Mouse (Mus musculus) hematopoietic stem cell, adult 5-6 weeks (primary cell): Measurements from ENCODE around the gene Sdk1. TPM values are rescaled to one million over a fixed set of nuclear protein-coding genes. Genes with fewer than 3 reads are reported as not detected.

Source experiments
- ATAC-seq, 2 experiments: fragments of 125-278 bp in 1 of 2; replicated peaks in 1 of 2; 2 replicates each; pipeline ENCODE4 v1.8.0; 2016 to 2017; ENCODE audit warnings: inconsistent platforms in 2 of 2, mild to moderate bottlenecking in 2 of 2, moderate number of reproducible peaks in 2 of 2, low read depth in 1 of 2, moderate TSS enrichment in 1 of 2; ENCODE audit not compliant: low FRiP score in 2 of 2, poor library complexity in 2 of 2, severe bottlenecking in 2 of 2, insufficient read depth in 1 of 2, low TSS enrichment in 1 of 2
- total RNA-seq: library from RNA; stranded (forward); fragments of 172-1452, 232-1000 nt; gene quantifications from 2 replicates; pipeline ENCODE4 v1.2.3, GENCODE M21; 2017

Sdk1 gene
- total RNA-seq, 1 experiment from 2014 or later, result 1.1 TPM

GRCm38 (mm10) chr5:141980746-141981145, 739.5 kb downstream of the Sdk1 start:
- no peak for ATAC-seq

- no peak for ATAC-seq
Observed at GRCm38 (mm10) chr5:141984322-141984721, 743.0 kb downstream of the Sdk1 start.

- peak; percentile 80 to 91 for ATAC-seq
Observed at GRCm38 (mm10) chr5:141985003-141985402, 743.7 kb downstream of the Sdk1 start.

DNA sequence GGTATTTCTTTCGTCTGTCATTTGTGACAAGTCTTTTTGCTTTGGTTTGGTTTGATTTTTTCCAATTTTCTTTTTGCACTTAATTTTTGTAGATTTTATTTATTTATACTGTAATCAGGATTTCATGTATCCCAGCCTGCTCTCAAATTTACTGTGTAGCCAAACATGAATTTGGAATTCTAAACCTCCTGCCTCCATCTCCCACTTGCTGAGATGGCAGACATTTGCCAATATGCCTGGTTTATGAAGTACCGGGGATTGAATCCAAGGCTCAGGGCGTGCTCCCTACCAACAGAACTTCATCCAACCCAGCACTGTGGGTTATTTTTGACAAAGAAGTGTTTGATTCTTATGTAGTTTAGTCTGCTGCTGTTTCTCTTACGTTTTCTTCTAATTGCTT, 744.3 kb downstream of the Sdk1 start:
- ATAC-seq, result no peak

- ATAC-seq, result no peak
Observed at GRCm38 (mm10) chr5:141987287-141987799, 746.1 kb downstream of the Sdk1 start.

GRCm38 (mm10) chr5:141988685-141989084, 747.4 kb downstream of the Sdk1 start:
- no peak for ATAC-seq

- ATAC-seq, result no peak
Observed at GRCm38 (mm10) chr5:141994192-141994591, 752.9 kb downstream of the Sdk1 start.

GRCm38 (mm10) chr5:142000247-142000646, 759.0 kb downstream of the Sdk1 start:
- no peak for ATAC-seq

- ATAC-seq, result no peak
Observed at GRCm38 (mm10) chr5:142001131-142001530, 759.8 kb downstream of the Sdk1 start.

DNA sequence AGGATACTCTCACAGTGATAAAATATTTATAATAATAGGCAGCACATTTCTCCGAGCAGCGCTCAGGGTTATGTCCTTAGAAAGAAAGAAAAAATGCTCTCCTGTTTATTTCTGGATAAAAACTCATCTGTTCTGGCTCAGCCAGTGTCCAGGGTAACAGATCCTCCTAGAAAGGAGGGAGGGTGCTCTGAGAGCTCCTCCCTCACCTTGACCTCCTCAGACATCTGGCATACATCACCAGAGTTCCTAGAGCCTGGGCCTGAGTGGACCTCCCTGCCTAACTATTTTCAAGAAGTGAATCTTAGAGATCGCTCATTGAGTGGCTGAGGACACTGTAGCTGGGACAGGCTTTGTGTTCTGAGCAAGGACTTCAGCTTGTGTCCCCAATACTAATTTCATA, 760.7 kb downstream of the Sdk1 start:
- ATAC-seq, result no peak

DNA sequence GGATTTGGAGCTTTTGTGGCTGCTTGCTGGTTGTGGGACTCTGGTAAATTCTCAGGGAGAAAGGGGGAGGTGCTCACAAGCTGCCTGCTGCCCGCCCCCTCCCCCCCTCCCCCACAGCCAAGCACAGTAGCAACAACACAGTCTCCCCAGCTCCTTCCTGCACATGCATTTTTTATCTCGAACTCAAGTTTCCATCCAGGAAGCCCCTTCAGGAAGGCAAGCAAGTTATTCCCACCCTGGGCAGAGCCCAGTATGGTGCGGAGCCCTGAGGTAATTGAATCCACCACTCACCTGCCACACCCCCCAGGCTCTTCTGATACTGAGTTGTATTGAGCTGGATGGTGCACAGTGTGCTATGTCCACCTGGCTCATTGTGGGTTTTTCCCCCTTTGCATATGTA, 768.9 kb downstream of the Sdk1 start:
- no peak for ATAC-seq

DNA sequence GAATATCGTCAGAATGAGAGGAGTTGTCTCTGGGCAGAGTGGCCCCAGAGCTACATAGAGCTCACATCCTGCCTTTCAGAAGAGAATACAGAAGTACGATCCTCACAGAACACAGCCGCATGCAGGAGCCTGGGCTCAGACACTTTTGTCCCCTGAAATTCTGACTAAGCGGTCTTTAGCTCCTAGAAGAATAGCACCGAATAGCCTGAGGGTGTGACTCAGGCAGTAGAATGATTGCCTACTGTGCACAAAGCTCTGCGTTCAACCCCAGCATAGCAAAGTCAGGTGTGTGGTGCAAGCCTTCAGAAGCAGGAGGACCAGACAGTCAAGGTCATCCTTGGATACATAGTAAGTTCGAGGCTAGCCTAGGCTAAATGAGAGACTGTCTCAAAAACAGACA, 775.7 kb downstream of the Sdk1 start:
- ATAC-seq, result no peak

GRCm38 (mm10) chr5:142022877-142023580, 781.7 kb downstream of the Sdk1 start:
- ATAC-seq, result no peak

GRCm38 (mm10) chr5:142024448-142024847, 783.2 kb downstream of the Sdk1 start:
- no peak for ATAC-seq

DNA sequence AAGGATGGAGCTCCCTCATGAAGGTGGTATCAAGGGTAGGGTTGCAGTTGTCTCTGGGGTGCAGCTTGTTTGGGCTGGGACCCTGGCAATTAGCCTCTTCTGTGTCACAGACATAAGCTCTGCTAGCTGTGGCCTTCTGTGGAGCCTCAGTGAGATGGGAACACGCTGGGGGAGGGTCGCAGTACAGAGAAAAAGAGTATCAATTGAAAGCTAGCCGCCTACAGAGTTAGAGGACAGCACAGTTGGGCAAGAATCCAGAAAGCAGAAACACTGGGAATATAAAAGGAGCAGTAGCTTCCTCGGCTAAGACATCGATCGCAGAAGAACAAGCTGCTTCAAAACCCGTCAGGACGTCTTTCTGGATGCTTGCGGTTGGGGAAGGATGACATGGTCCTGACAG, 795.2 kb downstream of the Sdk1 start:
- no peak for ATAC-seq

GRCm38 (mm10) chr5:142039236-142039635, 797.9 kb downstream of the Sdk1 start:
- no peak for ATAC-seq

DNA sequence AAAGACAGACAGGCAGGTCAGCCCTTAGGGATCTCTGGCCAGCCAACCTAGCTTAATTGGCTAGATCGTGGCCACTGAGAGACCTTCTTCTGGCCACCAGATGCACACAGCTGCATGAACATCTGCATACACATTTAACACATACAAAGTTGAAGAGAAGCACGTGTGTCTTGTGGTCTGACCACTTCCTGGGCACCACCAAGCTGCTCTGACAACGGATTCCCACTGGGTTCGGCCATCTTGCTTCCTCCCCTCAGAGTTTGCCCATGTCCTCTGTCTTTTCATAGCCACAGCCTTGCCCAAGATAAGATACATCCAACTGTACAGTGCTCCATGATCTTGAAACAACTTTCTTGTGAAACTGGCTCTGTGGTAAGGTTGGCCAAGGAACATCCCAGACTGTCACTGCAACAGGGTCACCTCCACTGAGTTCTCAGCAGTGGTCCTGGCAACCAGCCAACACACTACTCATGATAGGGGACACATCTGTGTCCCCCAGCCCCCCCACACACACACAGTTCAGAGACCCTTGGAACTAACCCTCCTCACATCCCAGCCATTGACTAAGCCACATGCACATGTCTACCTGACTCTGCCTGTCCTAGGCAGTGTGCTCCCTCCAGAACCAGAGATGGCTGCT, 798.7 kb downstream of the Sdk1 start:
- ATAC-seq, result peak; percentile 12 to 42; a peak in 2 of 4 replicates

- ATAC-seq, result no peak
Observed at GRCm38 (mm10) chr5:142041226-142041802, 800.0 kb downstream of the Sdk1 start.
